Mouse (Mus musculus) MEL (cell line): ENCODE results near the gene Glipr2. TPM values are rescaled to one million over a fixed set of nuclear protein-coding genes. Genes with fewer than 3 reads are reported as not detected.

Experiments
- DNase-seq: peaks from one replicate; pipeline ENCODE4 v3.0.0; 2011; ENCODE audit warnings: low read depth, low spot score
- H3K27ac ChIP-seq: 2 replicates; pipeline ENCODE4 v1.5.1; 2012; ENCODE audit warnings: low read depth, mild to moderate bottlenecking, control low read depth, low read length, moderate library complexity; ENCODE audit not compliant: control insufficient read depth
- H3K27me3 ChIP-seq, 2 experiments: fragments of 150-350 bp in 1 of 2; sonication (generic) in 1 of 2; 2 replicates each; pipeline ENCODE4 v1.6.1; 2012; ENCODE audit warnings: low read length in 2 of 2, mild to moderate bottlenecking in 2 of 2, improper control_type of control experiment in 1 of 2, moderate library complexity in 1 of 2; ENCODE audit not compliant: insufficient read depth in 2 of 2, control insufficient read depth in 1 of 2
- H3K36me3 ChIP-seq, 2 experiments: 2 replicates each; pipeline ENCODE4 v1.6.1; 2012 to 2014; ENCODE audit warnings: low read length in 2 of 2, improper control_type of control experiment in 1 of 2, inconsistent platforms in 1 of 2, mild to moderate bottlenecking in 1 of 2; ENCODE audit not compliant: insufficient read depth in 2 of 2, control insufficient read depth in 1 of 2
- H3K4me1 ChIP-seq, 2 experiments: fragments of 150-350 bp in 1 of 2; sonication (generic) in 1 of 2; 2 replicates each; pipeline ENCODE4 v1.6.1; 2012; ENCODE audit warnings: low read length in 2 of 2, improper control_type of control experiment in 1 of 2, mild to moderate bottlenecking in 1 of 2; ENCODE audit not compliant: insufficient read depth in 2 of 2, control insufficient read depth in 1 of 2
- H3K4me3 ChIP-seq, 2 experiments: fragments of 150-350 bp in 1 of 2; sonication (generic) in 1 of 2; 2 replicates each; pipeline ENCODE4 v1.5.1; 2012; ENCODE audit warnings: low read depth in 2 of 2, low read length in 2 of 2, mild to moderate bottlenecking in 2 of 2, moderate library complexity in 2 of 2, control low read depth in 1 of 2, improper control_type of control experiment in 1 of 2; ENCODE audit not compliant: control insufficient read depth in 1 of 2, insufficient read depth in 1 of 2
- H3K79me2 ChIP-seq: 2 replicates; pipeline ENCODE4 v1.6.1; 2012; ENCODE audit warnings: mild to moderate bottlenecking, low read length, moderate library complexity; ENCODE audit not compliant: control insufficient read depth, poor library complexity, insufficient read depth
- H3K9ac ChIP-seq: 2 replicates; pipeline ENCODE4 v1.6.1; 2012; ENCODE audit warnings: low read depth, mild to moderate bottlenecking, control low read depth, low read length, moderate library complexity; ENCODE audit not compliant: control insufficient read depth, poor library complexity, severe bottlenecking
- H3K9me3 ChIP-seq: fragments of 150-350 bp; sonication (generic); replicated peaks from 2 replicates; pipeline ENCODE4 v1.6.1; 2012; ENCODE audit warnings: mild to moderate bottlenecking, low read length, improper control_type of control experiment, moderate library complexity; ENCODE audit not compliant: insufficient read depth
- CHD1 ChIP-seq: IDR thresholded peaks from 2 replicates; pipeline ENCODE4 v1.6.1; 2012; ENCODE audit warnings: low read depth, mild to moderate bottlenecking, inconsistent platforms, low read length, improper control_type of control experiment
- CHD2 ChIP-seq: IDR thresholded peaks from 2 replicates; pipeline ENCODE4 v1.6.1; 2011; ENCODE audit warnings: low read length, improper control_type of control experiment
- CTCF ChIP-seq, 3 experiments: IDR thresholded peaks in 2 of 3; conservative IDR thresholded peaks in 1 of 3; 2 replicates each; pipeline ENCODE4 v1.5.1; 2011 to 2012; ENCODE audit warnings: low read length in 3 of 3, low read depth in 2 of 3, mild to moderate bottlenecking in 2 of 3, improper control_type of control experiment in 1 of 3, inconsistent platforms in 1 of 3, mixed read lengths in 1 of 3, moderate library complexity in 1 of 3; ENCODE audit not compliant: control insufficient read depth in 1 of 3, insufficient read depth in 1 of 3, poor library complexity in 1 of 3, severe bottlenecking in 1 of 3
- ELF1 ChIP-seq: IDR thresholded peaks from 2 replicates; pipeline ENCODE4 v1.6.1; 2014; ENCODE audit warnings: low read depth, mild to moderate bottlenecking, inconsistent platforms, low read length, improper control_type of control experiment, moderate library complexity
- EP300 ChIP-seq, 2 experiments: IDR thresholded peaks; 2 replicates each; pipeline ENCODE4 v1.6.1; 2011; ENCODE audit warnings: improper control_type of control experiment in 2 of 2, low read length in 2 of 2, low read depth in 1 of 2, mild to moderate bottlenecking in 1 of 2
- GATA1 ChIP-seq: IDR thresholded peaks from 2 replicates; pipeline ENCODE4 v1.6.1; 2011; ENCODE audit warnings: low read depth, low read length, improper control_type of control experiment
- JUND ChIP-seq: IDR thresholded peaks from 2 replicates; pipeline ENCODE4 v1.6.1; 2011; ENCODE audit warnings: low read depth, mild to moderate bottlenecking, improper control_type of control experiment, low read length
- KAT2A ChIP-seq: conservative IDR thresholded peaks from 2 replicates; pipeline ENCODE4 v1.6.1; 2012; ENCODE audit warnings: low read depth, low read length, improper control_type of control experiment, inconsistent platforms
- MAFK ChIP-seq: IDR thresholded peaks from 2 replicates; pipeline ENCODE4 v1.6.1; 2011; ENCODE audit warnings: low read depth, mild to moderate bottlenecking, low read length, improper control_type of control experiment, borderline replicate concordance
- MAX ChIP-seq: IDR thresholded peaks from 2 replicates; pipeline ENCODE4 v1.6.1; 2011; ENCODE audit warnings: low read length, improper control_type of control experiment
- MEF2A ChIP-seq: IDR thresholded peaks from 2 replicates; pipeline ENCODE4 v1.6.1; 2014; ENCODE audit warnings: low read depth, mild to moderate bottlenecking, inconsistent platforms, low read length, improper control_type of control experiment; ENCODE audit not compliant: poor library complexity, insufficient replicate concordance, severe bottlenecking; ENCODE audit errors: extremely low read depth
- MYB ChIP-seq: IDR thresholded peaks from 2 replicates; pipeline ENCODE4 v1.6.1; 2011; ENCODE audit warnings: mild to moderate bottlenecking, low read depth, low read length, improper control_type of control experiment
- MYC ChIP-seq: IDR thresholded peaks from 2 replicates; pipeline ENCODE4 v1.6.1; 2011; ENCODE audit warnings: low read depth, mild to moderate bottlenecking, low read length, improper control_type of control experiment, moderate library complexity
- POLR2A ChIP-seq, 2 experiments: IDR thresholded peaks; 2 replicates each; pipeline ENCODE4 v1.6.1; 2011 to 2012; ENCODE audit warnings: low read length in 2 of 2, mild to moderate bottlenecking in 2 of 2, control low read depth in 1 of 2, improper control_type of control experiment in 1 of 2, low read depth in 1 of 2, moderate library complexity in 1 of 2; ENCODE audit not compliant: control insufficient read depth in 1 of 2, insufficient read depth in 1 of 2, poor library complexity in 1 of 2
- SIN3A ChIP-seq: IDR thresholded peaks from 2 replicates; pipeline ENCODE4 v1.6.1; 2012; ENCODE audit warnings: low read length, improper control_type of control experiment, inconsistent platforms
- TBP ChIP-seq: IDR thresholded peaks from 2 replicates; pipeline ENCODE4 v1.8.0; 2011; ENCODE audit warnings: low read depth, low read length, improper control_type of control experiment
- TCF12 ChIP-seq: IDR thresholded peaks from 2 replicates; pipeline ENCODE4 v1.6.1; 2014; ENCODE audit warnings: low read depth, mild to moderate bottlenecking, inconsistent platforms, low read length, improper control_type of control experiment, moderate library complexity
- UBTF ChIP-seq: IDR thresholded peaks from 2 replicates; pipeline ENCODE4 v1.6.1; 2012; ENCODE audit warnings: low read depth, mild to moderate bottlenecking, inconsistent platforms, low read length, improper control_type of control experiment, moderate library complexity, borderline replicate concordance; ENCODE audit not compliant: insufficient read depth
- ZKSCAN1 ChIP-seq: IDR thresholded peaks from 2 replicates; pipeline ENCODE4 v1.6.1; 2012; ENCODE audit warnings: low read depth, mild to moderate bottlenecking, inconsistent platforms, low read length, improper control_type of control experiment, moderate library complexity
- ZNF384 ChIP-seq: IDR thresholded peaks from 2 replicates; pipeline ENCODE4 v1.6.1; 2012; ENCODE audit warnings: low read depth, mild to moderate bottlenecking, inconsistent platforms, low read length, improper control_type of control experiment
- polyA plus RNA-seq, 2 experiments: library from polyadenylated mRNA; stranded (reverse) in 1 of 2; unstranded in 1 of 2; fragments of >175 nt in 1 of 2; fragments of >200 nt in 1 of 2; gene quantifications; 2 replicates each; pipeline versions ENCODE4 v1.2.1 to v1.2.4; 2012; ENCODE audit warnings: low replicate concordance in 2 of 2, low read depth in 1 of 2; ENCODE audit not compliant: insufficient read length in 2 of 2, insufficient read depth in 1 of 2, missing spikeins in 1 of 2
- total RNA-seq: library from RNA; depleted of rRNA; stranded (reverse); fragments of 300-350 nt; gene quantifications from 2 replicates; pipeline ENCODE4 v1.2.3, GENCODE M21; 2012

Glipr2 gene
- total and polyA plus RNA-seq, 3 experiments = 22.8 to 25.0 TPM; not detected in 1

DNA sequence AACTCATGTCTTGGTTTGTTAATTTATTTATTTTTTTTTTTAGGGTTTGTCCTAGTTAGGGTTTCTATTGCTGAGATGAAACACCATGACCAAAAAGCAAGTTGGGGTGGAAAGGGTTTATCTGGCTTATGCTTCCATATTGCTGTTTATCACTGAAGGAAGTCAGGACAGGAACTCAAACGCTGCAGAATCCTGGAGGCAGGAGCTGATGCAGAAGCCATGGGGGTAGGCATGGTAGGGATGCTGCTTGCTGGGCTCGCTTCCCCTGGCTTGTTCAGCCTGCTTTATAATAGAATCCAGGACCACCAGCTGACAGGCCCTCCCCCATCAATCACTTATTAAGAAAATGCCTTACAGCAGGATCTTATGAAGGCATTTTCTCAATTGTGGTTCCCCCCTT, 53.7 kb downstream of the Glipr2 start:
- H3K4me3 ChIP-seq = peak overlapping the region in 1 of 2 experiments; percentile 25; a peak in 1 of 4 replicates
- H3K9ac ChIP-seq = no peak overlapping the region
- no peaks in the 10 kb centered on the region for H3K9me3 ChIP-seq
- no peaks in the 10 kb centered on the region for H3K27me3 ChIP-seq
- H3K27ac ChIP-seq = peak overlapping the region; percentile 57
- TF ChIP-seq MEF2A (no peak), EP300 (IDR thresholded peaks at IDR 0.05; ENCODE audit: low read depth in 1 of 2, low read length in 2 of 2) (peak; percentile 19 to 57; a peak in 1 of 4 replicates), POLR2A (IDR thresholded peaks at IDR 0.05; ENCODE audit: control insufficient read depth in 1 of 2, insufficient read depth in 1 of 2, low read depth in 1 of 2, low read length in 2 of 2, poor library complexity in 1 of 2) (peak in 1 of 2 experiments; percentile 38; a peak in 1 of 4 replicates)
- peak; percentile 55 for DNase-seq
- peaks cover 4 to 30% of the 10 kb centered on the region in 2 experiments; a peak in 3 of 4 replicates for H3K36me3 ChIP-seq
- peaks cover 38% of the 10 kb centered on the region for H3K79me2 ChIP-seq
- peaks cover 2 to 32% of the 10 kb centered on the region in 2 experiments; a peak in 3 of 4 replicates for H3K4me1 ChIP-seq

DNA sequence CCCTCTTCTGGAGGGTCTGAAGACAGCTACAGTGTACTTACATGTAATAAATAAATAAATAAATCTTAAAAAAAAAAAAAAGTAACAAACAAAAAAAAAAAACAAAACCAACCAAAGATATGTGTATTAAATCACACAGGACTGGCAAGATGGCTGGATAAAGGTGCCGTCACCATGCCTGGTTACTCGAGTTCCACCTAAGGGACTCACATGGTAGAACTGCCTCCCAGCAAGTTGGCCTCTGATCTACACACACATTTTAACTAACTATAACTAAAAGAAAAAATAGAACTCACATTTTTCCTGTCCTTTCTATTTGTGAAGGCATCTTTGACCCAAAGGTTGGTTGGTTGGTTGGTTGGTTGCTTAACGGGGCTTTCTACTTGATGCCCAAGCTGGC, 54.6 kb downstream of the Glipr2 start:
- Histone ChIP-seq H3K36me3 (peaks cover 6 to 30% of the 10 kb centered on the region in 2 experiments; a peak in 3 of 4 replicates), H3K4me3 (peak overlapping the region; percentile 83 to 93), H3K27ac (peak overlapping the region; percentile 72), H3K9ac (peak overlapping the region; percentile 77), H3K9me3 (no peaks in the 10 kb centered on the region), H3K79me2 (peaks cover 47% of the 10 kb centered on the region), H3K27me3 (no peaks in the 10 kb centered on the region), H3K4me1 (peaks cover 2 to 34% of the 10 kb centered on the region in 2 experiments; a peak in 3 of 4 replicates)
- TF ChIP-seq CHD1 (no peak), KAT2A (no peak), TBP (no peak), TCF12 (no peak), CHD2 (no peak), MYB (no peak), ELF1 (no peak), MYC (no peak), MAX (no peak; the same call in 1 of the 2 replicates), POLR2A (IDR thresholded peaks at IDR 0.05; ENCODE audit: control insufficient read depth in 1 of 2, insufficient read depth in 1 of 2, low read depth in 1 of 2, low read length in 2 of 2, poor library complexity in 1 of 2) (no peak), JUND (no peak), SIN3A (no peak), CTCF (IDR thresholded peaks at IDR 0.05 in 2 of 3, conservative IDR thresholded peaks at IDR 0.05 in 1 of 3; ENCODE audit: control insufficient read depth in 1 of 3, insufficient read depth in 1 of 3, low read depth in 2 of 3, low read length in 3 of 3, poor library complexity in 1 of 3, severe bottlenecking in 1 of 3) (no peak; a peak in 1 of 6 replicates), GATA1 (no peak), UBTF (no peak), ZKSCAN1 (no peak), MEF2A (no peak), MAFK (no peak), ZNF384 (no peak)
- DNase-seq = peak; percentile 61
